Comparison of ENCODE assay signal across 9 mouse cellular contexts in the genomic region with DNA sequence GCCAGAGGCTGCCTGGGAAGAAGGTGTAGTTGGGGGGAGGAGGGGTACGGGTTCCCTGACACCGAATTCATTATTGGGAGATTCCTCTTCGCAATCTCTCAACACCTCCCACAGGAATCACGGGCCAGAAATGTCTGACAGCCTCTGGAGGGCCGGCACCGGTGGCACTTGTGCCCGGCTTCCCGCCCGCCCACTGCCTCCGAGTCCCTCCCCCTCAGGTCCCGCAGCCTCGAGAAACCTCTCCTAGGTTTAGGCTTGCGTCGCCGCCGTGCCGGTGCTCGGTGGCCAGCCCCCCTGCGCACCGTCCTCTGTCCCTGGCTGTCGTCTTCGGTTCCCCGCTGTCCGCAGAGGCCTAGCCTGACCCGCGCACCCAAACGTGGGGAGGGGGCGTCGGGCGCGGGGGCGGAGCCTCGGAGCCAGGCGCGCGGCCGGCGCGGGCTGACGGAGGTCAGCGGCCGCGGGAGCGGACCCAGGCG. TPM values are rescaled to one million over a fixed set of nuclear protein-coding genes. Genes with fewer than 3 reads are reported as not detected.
A peak's percentile ranks its signal among the peaks of the same experiment; 100 is the strongest.
DNase-seq lines count a peak whose midpoint lies in the region; ATAC-seq and TF ChIP-seq lines count a peak whose summit lies in the region.
"Had no signal": no experiment of that assay in that cellular context is flagged by ENCODE, and none has a peak within 500 bp of the region (broad histone marks: within the 10 kb centered on the region; RNA-seq: fewer than 3 reads in every experiment).

TSS of gene Caskin1 (plus strand) at position 416 of the 476 bp plus-strand sequence.

- DNase-seq in gastrocnemius, adult 2 months = no peak
- DNase-seq in gastrocnemius, adult 8-10 months (ENCODE audit: low spot score in 2 of 2) = no peak
- no peak for DNase-seq in ES-E14 (ENCODE audit: low read depth, low spot score)
- DNase-seq in cerebellum, postnatal 14 days = peak; percentile 76 to 77
- DNase-seq in hindbrain, postnatal 0 days (ENCODE audit: low spot score) = peak; percentile 82
- peak; percentile 70 to 78 for DNase-seq in right cerebral cortex, postnatal 10 days (ENCODE audit: low spot score in 2 of 2)
- no peak for DNase-seq in gastrocnemius, postnatal 36 days

- WGBS in hindbrain, postnatal 0 days = 1% methylated on average over 45 of the region's 45 CpGs
- WGBS in liver, embryonic 15.5 days (ENCODE audit: insufficient replicate concordance) = under 1% methylated on average over 45 of the region's 45 CpGs

- peak; percentile 68 for ATAC-seq in hindbrain, postnatal 0 days
- ATAC-seq in liver, embryonic 15.5 days (ENCODE audit: insufficient read depth) = no peak

- H3K27ac ChIP-seq in gastrocnemius, adult 2 months = peak within 1 kb of the TSS; percentile 28
- no peak within 1 kb of the TSS for H3K27ac ChIP-seq in ES-E14 (ENCODE audit: insufficient read depth, low read depth, low read length, poor library complexity, severe bottlenecking)
- peak within 1 kb of the TSS; percentile 97 for H3K27ac ChIP-seq in hindbrain, postnatal 0 days
- H3K27ac ChIP-seq in liver, embryonic 15.5 days (replicated peaks) = no peak within 1 kb of the TSS
- H3K27ac ChIP-seq: macrophage had no signal

- in situ Hi-C loops in ES-E14 (cut with MboI; ENCODE audit: low sequenced_read_pairs in 2 of 2, unreplicated experiment in 2 of 2) = no loop called here

- no peaks in the 10 kb centered on the region for H3K9me3 ChIP-seq in ES-E14 (ENCODE audit: control insufficient read depth, insufficient read depth, low read depth, low read length)
- H3K9me3 ChIP-seq in hindbrain, postnatal 0 days (ENCODE audit: low read length) = no peaks in the 10 kb centered on the region
- no peaks in the 10 kb centered on the region for H3K9me3 ChIP-seq in liver, embryonic 15.5 days (replicated peaks)

- H3K4me1 ChIP-seq in ES-E14 (ENCODE audit: control insufficient read depth in 2 of 2, insufficient read depth in 2 of 2, low read length in 2 of 2, poor library complexity in 1 of 2) = peaks cover 4 to 9% of the 10 kb centered on the region in 2 experiments; a peak in 3 of 4 replicates
- H3K4me1 ChIP-seq in hindbrain, postnatal 0 days (ENCODE audit: insufficient read depth, low read length) = peaks cover 18% of the 10 kb centered on the region
- peaks cover 17% of the 10 kb centered on the region for H3K4me1 ChIP-seq in liver, embryonic 15.5 days (replicated peaks)

- H3K27me3 ChIP-seq in hindbrain, postnatal 0 days (ENCODE audit: insufficient read depth, low read length) = no peaks in the 10 kb centered on the region
- peaks cover 85% of the 10 kb centered on the region for H3K27me3 ChIP-seq in liver, embryonic 15.5 days

- TF ChIP-seq CTCF in gastrocnemius, adult 2 months (IDR thresholded peaks at IDR 0.05) = no peak
- no peak for TF ChIP-seq CTCF in hindbrain, postnatal 0 days (IDR thresholded peaks at IDR 0.05; ENCODE audit: low read depth)

- no peaks in the 10 kb centered on the region for H3K36me3 ChIP-seq in ES-E14 (ENCODE audit: control insufficient read depth, insufficient read depth, low read length, poor library complexity, severe bottlenecking)
- H3K36me3 ChIP-seq in hindbrain, postnatal 0 days (ENCODE audit: insufficient read depth, low read length) = no peaks in the 10 kb centered on the region
- no peaks in the 10 kb centered on the region for H3K36me3 ChIP-seq in liver, embryonic 15.5 days (replicated peaks)

- H3K4me2 ChIP-seq in hindbrain, postnatal 0 days (ENCODE audit: low read depth, low read length) = peak within 1 kb of the TSS; percentile 70
- peak within 1 kb of the TSS; percentile 76 for H3K4me2 ChIP-seq in liver, embryonic 15.5 days

- intact Hi-C loops in gastrocnemius, adult 2 months (cut with DNase I) = loop anchor here (5.0 kb wide), 1 partner anchor 39 kb away; the partner anchor contains the start of gene Traf7
- intact Hi-C loops in gastrocnemius, postnatal 36 days (cut with DNase I) = no loop called here

- H3K4me3 ChIP-seq in gastrocnemius, adult 2 months = peak within 1 kb of the TSS; percentile 81
- H3K4me3 ChIP-seq in ES-E14 (ENCODE audit: insufficient read depth in 1 of 2, low read depth in 1 of 2, low read length in 2 of 2, poor library complexity in 1 of 2, severe bottlenecking in 1 of 2) = peak within 1 kb of the TSS; percentile 87 to 92
- peak within 1 kb of the TSS; percentile 96 for H3K4me3 ChIP-seq in hindbrain, postnatal 0 days (ENCODE audit: low read length)
- H3K4me3 ChIP-seq in liver, embryonic 15.5 days (replicated peaks) = peak within 1 kb of the TSS; percentile 51

- peak within 1 kb of the TSS; percentile 78 for H3K9ac ChIP-seq in ES-E14 (ENCODE audit: insufficient read depth, low read depth, low read length, poor library complexity, severe bottlenecking)
- peak within 1 kb of the TSS; percentile 96 for H3K9ac ChIP-seq in hindbrain, postnatal 0 days (replicated peaks; ENCODE audit: low read length)
- no peak within 1 kb of the TSS for H3K9ac ChIP-seq in liver, embryonic 15.5 days

TF ChIP-seq in ES-E14, 5 proteins besides CTCF, POLR2A, EP300 and RAD21:
- no peak for TF ChIP-seq CHD2 (IDR thresholded peaks at IDR 0.05; ENCODE audit: low read depth, low read length)
- no peak for TF ChIP-seq ZC3H11A (IDR thresholded peaks at IDR 0.05; ENCODE audit: borderline replicate concordance, low read depth, low read length)
- no peak for TF ChIP-seq ZNF384 (IDR thresholded peaks at IDR 0.05; ENCODE audit: low read depth, low read length)
- TF ChIP-seq MAFK (IDR thresholded peaks at IDR 0.05; ENCODE audit: insufficient read depth, low read depth, low read length) = no peak
- no peak for TF ChIP-seq HCFC1 (IDR thresholded peaks at IDR 0.05; ENCODE audit: borderline replicate concordance, insufficient read depth, low read length)

RNA-seq across cellular contexts. Expression of gene Caskin1, which starts in this region (rescaled TPM):
- under 1 TPM in 1 of 2 experiments, not detected in 1; 0.08 TPM for total RNA-seq in gastrocnemius, adult 2 months (2021)
- under 1 TPM in 2 of 4 experiments, not detected in 2; 0.05 to 0.21 TPM for total RNA-seq in gastrocnemius, adult 8-10 months (2022)
- total RNA-seq in ES-E14 (2012; rRNA removed) = 1.8 and 2.0 TPM in 2 replicates
- 152 and 163 TPM in 2 replicates for total RNA-seq in hindbrain, postnatal 0 days (2014; rRNA removed)
- 42.1 and 43.7 TPM in 2 replicates for polyA plus RNA-seq in hindbrain, postnatal 0 days (2015; fragmentation: Nextera tagmentation; extraction: Ambion mirVana)
- polyA plus RNA-seq in liver, embryonic 15.5 days (2015; fragmentation: Nextera tagmentation; extraction: Ambion mirVana) = 0.05 and 0.09 TPM in 2 replicates
- total RNA-seq in gastrocnemius, postnatal 36 days (2021) = under 1 TPM; 0.05 TPM
- polyA plus RNA-seq: macrophage had no signal

Comparison
In these comparisons a context has a peak if more than half of its experiments do, and no peak if none do; other contexts are left out.
1. RNA of gene Caskin1 (total RNA-seq): 152 to 163 TPM in hindbrain, postnatal 0 days; 1.8 to 2.0 TPM in ES-E14, 0.08 TPM in gastrocnemius, adult 2 months, 0.05 to 0.21 TPM in gastrocnemius, adult 8-10 months and 0.05 TPM in gastrocnemius, postnatal 36 days; every median in the first group is over 10 times any median in the second.
2. RNA of gene Caskin1 (polyA plus RNA-seq): 42.1 to 43.7 TPM in hindbrain, postnatal 0 days; 0.05 to 0.09 TPM in liver, embryonic 15.5 days; every median in the first group is over 10 times any median in the second.
3. DNase-seq: peak in cerebellum, postnatal 14 days (2 of 2), hindbrain, postnatal 0 days (single experiment) and right cerebral cortex, postnatal 10 days (2 of 2); none in gastrocnemius, adult 2 months (single experiment), gastrocnemius, adult 8-10 months (0 of 2), ES-E14 (single experiment) and gastrocnemius, postnatal 36 days (0 of 2).
4. H3K27ac ChIP-seq: peak in gastrocnemius, adult 2 months (single experiment) and hindbrain, postnatal 0 days (single experiment); none in ES-E14 (single experiment) and liver, embryonic 15.5 days (single experiment).
5. Peak in every context shown above with its lines, with median percentiles within 50 percentile points of each other: H3K4me3 ChIP-seq.